Mouse (Mus musculus) MEL (cell line): ENCODE measurements around the gene Eif2b5. TPM values are rescaled to one million over a fixed set of nuclear protein-coding genes. Genes with fewer than 3 reads are reported as not detected.
A peak's percentile ranks its signal among the peaks of the same experiment; 100 is the strongest.

Experiments used
- DNase-seq: peaks from one replicate; pipeline ENCODE4 v3.0.0; 2011; ENCODE audit warnings: low read depth, low spot score
- H3K27ac ChIP-seq: 2 replicates; pipeline ENCODE4 v1.5.1; 2012; ENCODE audit warnings: low read depth, mild to moderate bottlenecking, control low read depth, low read length, moderate library complexity; ENCODE audit not compliant: control insufficient read depth
- H3K27me3 ChIP-seq, 2 experiments: fragments of 150-350 bp in 1 of 2; sonication (generic) in 1 of 2; 2 replicates each; pipeline ENCODE4 v1.6.1; 2012; ENCODE audit warnings: low read length in 2 of 2, mild to moderate bottlenecking in 2 of 2, improper control_type of control experiment in 1 of 2, moderate library complexity in 1 of 2; ENCODE audit not compliant: insufficient read depth in 2 of 2, control insufficient read depth in 1 of 2
- H3K36me3 ChIP-seq, 2 experiments: 2 replicates each; pipeline ENCODE4 v1.6.1; 2012 to 2014; ENCODE audit warnings: low read length in 2 of 2, improper control_type of control experiment in 1 of 2, inconsistent platforms in 1 of 2, mild to moderate bottlenecking in 1 of 2; ENCODE audit not compliant: insufficient read depth in 2 of 2, control insufficient read depth in 1 of 2
- H3K4me1 ChIP-seq, 2 experiments: fragments of 150-350 bp in 1 of 2; sonication (generic) in 1 of 2; 2 replicates each; pipeline ENCODE4 v1.6.1; 2012; ENCODE audit warnings: low read length in 2 of 2, improper control_type of control experiment in 1 of 2, mild to moderate bottlenecking in 1 of 2; ENCODE audit not compliant: insufficient read depth in 2 of 2, control insufficient read depth in 1 of 2
- H3K4me3 ChIP-seq, 2 experiments: fragments of 150-350 bp in 1 of 2; sonication (generic) in 1 of 2; 2 replicates each; pipeline ENCODE4 v1.5.1; 2012; ENCODE audit warnings: low read depth in 2 of 2, low read length in 2 of 2, mild to moderate bottlenecking in 2 of 2, moderate library complexity in 2 of 2, control low read depth in 1 of 2, improper control_type of control experiment in 1 of 2; ENCODE audit not compliant: control insufficient read depth in 1 of 2, insufficient read depth in 1 of 2
- H3K79me2 ChIP-seq: 2 replicates; pipeline ENCODE4 v1.6.1; 2012; ENCODE audit warnings: mild to moderate bottlenecking, low read length, moderate library complexity; ENCODE audit not compliant: control insufficient read depth, poor library complexity, insufficient read depth
- H3K9ac ChIP-seq: 2 replicates; pipeline ENCODE4 v1.6.1; 2012; ENCODE audit warnings: low read depth, mild to moderate bottlenecking, control low read depth, low read length, moderate library complexity; ENCODE audit not compliant: control insufficient read depth, poor library complexity, severe bottlenecking
- H3K9me3 ChIP-seq: fragments of 150-350 bp; sonication (generic); replicated peaks from 2 replicates; pipeline ENCODE4 v1.6.1; 2012; ENCODE audit warnings: mild to moderate bottlenecking, low read length, improper control_type of control experiment, moderate library complexity; ENCODE audit not compliant: insufficient read depth
- BHLHE40 ChIP-seq: IDR thresholded peaks from 2 replicates; pipeline ENCODE4 v1.6.1; 2012; ENCODE audit warnings: low read depth, mild to moderate bottlenecking, inconsistent platforms, low read length, improper control_type of control experiment, borderline replicate concordance
- CHD1 ChIP-seq: IDR thresholded peaks from 2 replicates; pipeline ENCODE4 v1.6.1; 2012; ENCODE audit warnings: low read depth, mild to moderate bottlenecking, inconsistent platforms, low read length, improper control_type of control experiment
- CHD2 ChIP-seq: IDR thresholded peaks from 2 replicates; pipeline ENCODE4 v1.6.1; 2011; ENCODE audit warnings: low read length, improper control_type of control experiment
- CTCF ChIP-seq, 3 experiments: IDR thresholded peaks in 2 of 3; conservative IDR thresholded peaks in 1 of 3; 2 replicates each; pipeline ENCODE4 v1.5.1; 2011 to 2012; ENCODE audit warnings: low read length in 3 of 3, low read depth in 2 of 3, mild to moderate bottlenecking in 2 of 3, improper control_type of control experiment in 1 of 3, inconsistent platforms in 1 of 3, mixed read lengths in 1 of 3, moderate library complexity in 1 of 3; ENCODE audit not compliant: control insufficient read depth in 1 of 3, insufficient read depth in 1 of 3, poor library complexity in 1 of 3, severe bottlenecking in 1 of 3
- E2F4 ChIP-seq: IDR thresholded peaks from 2 replicates; pipeline ENCODE4 v1.6.1; 2011; ENCODE audit warnings: low read depth, low read length, improper control_type of control experiment, borderline replicate concordance
- ELF1 ChIP-seq: IDR thresholded peaks from 2 replicates; pipeline ENCODE4 v1.6.1; 2014; ENCODE audit warnings: low read depth, mild to moderate bottlenecking, inconsistent platforms, low read length, improper control_type of control experiment, moderate library complexity
- EP300 ChIP-seq, 2 experiments: IDR thresholded peaks; 2 replicates each; pipeline ENCODE4 v1.6.1; 2011; ENCODE audit warnings: improper control_type of control experiment in 2 of 2, low read length in 2 of 2, low read depth in 1 of 2, mild to moderate bottlenecking in 1 of 2
- ETS1 ChIP-seq: IDR thresholded peaks from 2 replicates; pipeline ENCODE4 v1.6.1; 2012; ENCODE audit warnings: low read depth, mild to moderate bottlenecking, inconsistent platforms, low read length, improper control_type of control experiment, moderate library complexity
- GABPA ChIP-seq: IDR thresholded peaks from 2 replicates; pipeline ENCODE4 v1.6.1; 2012; ENCODE audit warnings: low read depth, mild to moderate bottlenecking, inconsistent platforms, low read length, improper control_type of control experiment, moderate library complexity
- GATA1 ChIP-seq: IDR thresholded peaks from 2 replicates; pipeline ENCODE4 v1.6.1; 2011; ENCODE audit warnings: low read depth, low read length, improper control_type of control experiment
- HCFC1 ChIP-seq: IDR thresholded peaks from 2 replicates; pipeline ENCODE4 v1.6.1; 2012; ENCODE audit warnings: low read depth, mild to moderate bottlenecking, inconsistent platforms, low read length, improper control_type of control experiment, moderate library complexity
- JUND ChIP-seq: IDR thresholded peaks from 2 replicates; pipeline ENCODE4 v1.6.1; 2011; ENCODE audit warnings: low read depth, mild to moderate bottlenecking, improper control_type of control experiment, low read length
- MAFK ChIP-seq: IDR thresholded peaks from 2 replicates; pipeline ENCODE4 v1.6.1; 2011; ENCODE audit warnings: low read depth, mild to moderate bottlenecking, low read length, improper control_type of control experiment, borderline replicate concordance
- MAX ChIP-seq: IDR thresholded peaks from 2 replicates; pipeline ENCODE4 v1.6.1; 2011; ENCODE audit warnings: low read length, improper control_type of control experiment
- MAZ ChIP-seq: IDR thresholded peaks from 2 replicates; pipeline ENCODE4 v1.6.1; 2012; ENCODE audit warnings: low read depth, mild to moderate bottlenecking, inconsistent platforms, low read length, improper control_type of control experiment
- MEF2A ChIP-seq: IDR thresholded peaks from 2 replicates; pipeline ENCODE4 v1.6.1; 2014; ENCODE audit warnings: low read depth, mild to moderate bottlenecking, inconsistent platforms, low read length, improper control_type of control experiment; ENCODE audit not compliant: poor library complexity, insufficient replicate concordance, severe bottlenecking; ENCODE audit errors: extremely low read depth
- MXI1 ChIP-seq: IDR thresholded peaks from 2 replicates; pipeline ENCODE4 v1.6.1; 2011; ENCODE audit warnings: mild to moderate bottlenecking, low read depth, low read length, improper control_type of control experiment
- MYB ChIP-seq: IDR thresholded peaks from 2 replicates; pipeline ENCODE4 v1.6.1; 2011; ENCODE audit warnings: mild to moderate bottlenecking, low read depth, low read length, improper control_type of control experiment
- MYC ChIP-seq: IDR thresholded peaks from 2 replicates; pipeline ENCODE4 v1.6.1; 2011; ENCODE audit warnings: low read depth, mild to moderate bottlenecking, low read length, improper control_type of control experiment, moderate library complexity
- NELFE ChIP-seq: IDR thresholded peaks from 2 replicates; pipeline ENCODE4 v1.6.1; 2011; ENCODE audit warnings: low read depth, low read length, improper control_type of control experiment
- NRF1 ChIP-seq: IDR thresholded peaks from 2 replicates; pipeline ENCODE4 v1.6.1; 2014; ENCODE audit warnings: low read depth, mild to moderate bottlenecking, inconsistent platforms, low read length, improper control_type of control experiment, moderate library complexity; ENCODE audit not compliant: poor library complexity, insufficient read depth, severe bottlenecking
- POLR2A ChIP-seq, 2 experiments: IDR thresholded peaks; 2 replicates each; pipeline ENCODE4 v1.6.1; 2011 to 2012; ENCODE audit warnings: low read length in 2 of 2, mild to moderate bottlenecking in 2 of 2, control low read depth in 1 of 2, improper control_type of control experiment in 1 of 2, low read depth in 1 of 2, moderate library complexity in 1 of 2; ENCODE audit not compliant: control insufficient read depth in 1 of 2, insufficient read depth in 1 of 2, poor library complexity in 1 of 2
- POLR2AphosphoS2 ChIP-seq: IDR thresholded peaks from 2 replicates; pipeline ENCODE4 v1.6.1; 2011; ENCODE audit warnings: low read length, improper control_type of control experiment
- POLR2AphosphoS5 ChIP-seq: IDR thresholded peaks from 2 replicates; pipeline ENCODE4 v1.6.1; 2012; ENCODE audit warnings: low read depth, borderline replicate concordance, mild to moderate bottlenecking, inconsistent platforms, low read length, moderate library complexity, mixed read lengths
- RAD21 ChIP-seq: IDR thresholded peaks from 2 replicates; pipeline ENCODE4 v1.6.1; 2011; ENCODE audit warnings: mild to moderate bottlenecking, low read depth, low read length, improper control_type of control experiment
- RCOR1 ChIP-seq: IDR thresholded peaks from 2 replicates; pipeline ENCODE4 v1.6.1; 2012; ENCODE audit warnings: low read depth, mild to moderate bottlenecking, inconsistent platforms, low read length, improper control_type of control experiment
- SIN3A ChIP-seq: IDR thresholded peaks from 2 replicates; pipeline ENCODE4 v1.6.1; 2012; ENCODE audit warnings: low read length, improper control_type of control experiment, inconsistent platforms
- SMC3 ChIP-seq: IDR thresholded peaks from 2 replicates; pipeline ENCODE4 v1.6.1; 2011; ENCODE audit warnings: low read depth, low read length, improper control_type of control experiment
- TAL1 ChIP-seq: IDR thresholded peaks from 2 replicates; pipeline ENCODE4 v1.6.1; 2012; ENCODE audit warnings: mild to moderate bottlenecking, inconsistent platforms, low read length, moderate library complexity, mixed read lengths
- TBP ChIP-seq: IDR thresholded peaks from 2 replicates; pipeline ENCODE4 v1.8.0; 2011; ENCODE audit warnings: low read depth, low read length, improper control_type of control experiment
- TCF12 ChIP-seq: IDR thresholded peaks from 2 replicates; pipeline ENCODE4 v1.6.1; 2014; ENCODE audit warnings: low read depth, mild to moderate bottlenecking, inconsistent platforms, low read length, improper control_type of control experiment, moderate library complexity
- UBTF ChIP-seq: IDR thresholded peaks from 2 replicates; pipeline ENCODE4 v1.6.1; 2012; ENCODE audit warnings: low read depth, mild to moderate bottlenecking, inconsistent platforms, low read length, improper control_type of control experiment, moderate library complexity, borderline replicate concordance; ENCODE audit not compliant: insufficient read depth
- ZC3H11A ChIP-seq: IDR thresholded peaks from 2 replicates; pipeline ENCODE4 v1.6.1; 2012; ENCODE audit warnings: low read depth, mild to moderate bottlenecking, inconsistent platforms, low read length, improper control_type of control experiment
- ZKSCAN1 ChIP-seq: IDR thresholded peaks from 2 replicates; pipeline ENCODE4 v1.6.1; 2012; ENCODE audit warnings: low read depth, mild to moderate bottlenecking, inconsistent platforms, low read length, improper control_type of control experiment, moderate library complexity
- ZMIZ1 ChIP-seq: IDR thresholded peaks from 2 replicates; pipeline ENCODE4 v1.6.1; 2012; ENCODE audit warnings: low read depth, mild to moderate bottlenecking, inconsistent platforms, low read length, improper control_type of control experiment, moderate library complexity
- ZNF384 ChIP-seq: IDR thresholded peaks from 2 replicates; pipeline ENCODE4 v1.6.1; 2012; ENCODE audit warnings: low read depth, mild to moderate bottlenecking, inconsistent platforms, low read length, improper control_type of control experiment
- polyA plus RNA-seq, 2 experiments: library from polyadenylated mRNA; stranded (reverse) in 1 of 2; unstranded in 1 of 2; fragments of >175 nt in 1 of 2; fragments of >200 nt in 1 of 2; gene quantifications; 2 replicates each; pipeline versions ENCODE4 v1.2.1 to v1.2.4; 2012; ENCODE audit warnings: low replicate concordance in 2 of 2, low read depth in 1 of 2; ENCODE audit not compliant: insufficient read length in 2 of 2, insufficient read depth in 1 of 2, missing spikeins in 1 of 2
- total RNA-seq: library from RNA; depleted of rRNA; stranded (reverse); fragments of 300-350 nt; gene quantifications from 2 replicates; pipeline ENCODE4 v1.2.3, GENCODE M21; 2012

Gene Eif2b5
- total and polyA plus RNA-seq, 3 experiments = 91.1 to 131 (median 115) TPM

- Histone ChIP-seq H3K4me1 (peaks cover 0 to 10% of the 10 kb centered on the region in 2 experiments; a peak in 3 of 4 replicates), H3K27me3 (no peaks in the 10 kb centered on the region), H3K9ac (peak within 1 kb of the TSS; percentile 89), H3K4me3 (peak within 1 kb of the TSS; percentile 91 to 94), H3K27ac (peak within 1 kb of the TSS; percentile 78), H3K36me3 (peaks cover 9 to 14% of the 10 kb centered on the region in 2 experiments), H3K9me3 (no peaks in the 10 kb centered on the region), H3K79me2 (peaks cover 13% of the 10 kb centered on the region)
- DNase-seq = peak; percentile 100
- TF ChIP-seq GABPA = peak; percentile 69
- peak; percentile 74 for TF ChIP-seq TBP
- peak; percentile 45 to 90; a peak in 3 of 4 replicates for TF ChIP-seq POLR2A (IDR thresholded peaks at IDR 0.05; ENCODE audit: control insufficient read depth in 1 of 2, insufficient read depth in 1 of 2, low read depth in 1 of 2, low read length in 2 of 2, poor library complexity in 1 of 2)
- 0 out of 2 replicates have a peak, but pooled peaks have one; percentile 19 for TF ChIP-seq GATA1
- TF ChIP-seq CHD1 = no peak
- TF ChIP-seq MYB = no peak
- TF ChIP-seq ZNF384 = no peak
- no peak for TF ChIP-seq E2F4
- TF ChIP-seq MAZ = peak; percentile 57; the same call in 1 of the 2 replicates
- no peak for TF ChIP-seq RAD21
- TF ChIP-seq CTCF (IDR thresholded peaks at IDR 0.05 in 2 of 3, conservative IDR thresholded peaks at IDR 0.05 in 1 of 3; ENCODE audit: control insufficient read depth in 1 of 3, insufficient read depth in 1 of 3, low read depth in 2 of 3, low read length in 3 of 3, poor library complexity in 1 of 3, severe bottlenecking in 1 of 3) = no peak
- TF ChIP-seq ETS1 = peak; percentile 47
- peak; percentile 81 for TF ChIP-seq SIN3A
- TF ChIP-seq POLR2AphosphoS5 = no peak
- TF ChIP-seq TCF12 = peak; percentile 50; the same call in 1 of the 2 replicates
- TF ChIP-seq NRF1 = peak; percentile 95
- TF ChIP-seq CHD2 = no peak
- no peak for TF ChIP-seq RCOR1
- TF ChIP-seq MAFK = peak; percentile 73; the same call in 1 of the 2 replicates
- TF ChIP-seq POLR2AphosphoS2 = peak; percentile 95
- TF ChIP-seq NELFE = peak; percentile 86
- peak; percentile 95 for TF ChIP-seq MXI1
- TF ChIP-seq UBTF = no peak
- peak; percentile 39 for TF ChIP-seq TAL1
- peak; percentile 55 for TF ChIP-seq ELF1
- TF ChIP-seq SMC3 = no peak
- TF ChIP-seq MAX = peak; percentile 59
- TF ChIP-seq ZC3H11A = no peak
- no peak for TF ChIP-seq JUND
- TF ChIP-seq ZKSCAN1 = no peak
- no peak for TF ChIP-seq MEF2A
- peak; percentile 65 for TF ChIP-seq ZMIZ1
- peak; percentile 89 for TF ChIP-seq MYC
- peak in 1 of 2 experiments; percentile 19; a peak in 1 of 4 replicates for TF ChIP-seq EP300 (IDR thresholded peaks at IDR 0.05; ENCODE audit: low read depth in 1 of 2, low read length in 2 of 2)
- TF ChIP-seq BHLHE40 = no peak
- peak; percentile 88 for TF ChIP-seq HCFC1
These were observed 49.7 kb downstream of the Eif2b5 start, which contains the start of gene Abcf3 for GRCm38 (mm10) chr16:20548096-20548948. Abcf3 (plus strand) TSS chr16:20548577.
